Mouse (Mus musculus): ENCODE results near the gene Dapl1. TPM values are rescaled to one million over a fixed set of nuclear protein-coding genes. Genes with fewer than 3 reads are reported as not detected.

The Dapl1 gene
- polyA plus RNA-seq, 1 experiment from 2014 or later, result 1.2 TPM

- Histone ChIP-seq H3K4me1 (replicated peaks) (peaks cover 5% of the 10 kb centered on the region; the same call in 1 of the 2 replicates), H3K27ac (replicated peaks) (no peak overlapping the region), H3K4me2 (no peak overlapping the region), H3K36me3 (no peaks in the 10 kb centered on the region), H3K27me3 (no peaks in the 10 kb centered on the region), H3K9me3 (no peaks in the 10 kb centered on the region), H3K4me3 (no peak overlapping the region), H3K9ac (no peak overlapping the region)
- no peak for ATAC-seq (ENCODE audit: low FRiP score, low read depth)
- WGBS, result 21% methylated on average over 9 of the region's 9 CpGs
Observed at GRCm38 (mm10) chr2:59543543-59544065, 59.2 kb downstream of the Dapl1 start.

GRCm38 (mm10) chr2:59544237-59544909, 59.9 kb downstream of the Dapl1 start:
- no peak for ATAC-seq (ENCODE audit: low FRiP score, low read depth)
- 29% methylated on average over 13 of the region's 13 CpGs for WGBS

GRCm38 (mm10) chr2:59545001-59545400, 60.5 kb downstream of the Dapl1 start:
- Histone ChIP-seq H3K36me3 (no peaks in the 10 kb centered on the region), H3K4me3 (no peak overlapping the region), H3K9ac (no peak overlapping the region), H3K4me1 (replicated peaks) (peaks cover 5% of the 10 kb centered on the region; the same call in 1 of the 2 replicates), H3K4me2 (no peak overlapping the region), H3K27me3 (no peaks in the 10 kb centered on the region), H3K9me3 (no peaks in the 10 kb centered on the region), H3K27ac (replicated peaks) (no peak overlapping the region)
- no peak for ATAC-seq (ENCODE audit: low FRiP score, low read depth)
- 35% methylated on average over 7 of the region's 7 CpGs for WGBS

More at GRCm38 (mm10) chr2:59544237-59544909, 59.9 kb downstream of the Dapl1 start:
- H3K36me3 ChIP-seq, result no peaks in the 10 kb centered on the region
- no peak overlapping the region for H3K4me2 ChIP-seq
- no peak overlapping the region for H3K9ac ChIP-seq
- H3K4me1 ChIP-seq (replicated peaks), result peaks cover 5% of the 10 kb centered on the region; the same call in 1 of the 2 replicates
- no peaks in the 10 kb centered on the region for H3K9me3 ChIP-seq
- no peaks in the 10 kb centered on the region for H3K27me3 ChIP-seq
- no peak overlapping the region for H3K27ac ChIP-seq (replicated peaks)
- H3K4me3 ChIP-seq, result no peak overlapping the region

GRCm38 (mm10) chr2:59547369-59548099, 63.1 kb downstream of the Dapl1 start:
- no peaks in the 10 kb centered on the region for H3K27me3 ChIP-seq
- WGBS, result 93% methylated on average over 8 of the region's 8 CpGs
- H3K4me1 ChIP-seq (replicated peaks), result peaks cover 5% of the 10 kb centered on the region; the same call in 1 of the 2 replicates
- H3K9me3 ChIP-seq, result no peaks in the 10 kb centered on the region
- ATAC-seq (ENCODE audit: low FRiP score, low read depth), result no peak
- no peak overlapping the region for H3K27ac ChIP-seq (replicated peaks)
- no peak overlapping the region for H3K4me2 ChIP-seq
- no peaks in the 10 kb centered on the region for H3K36me3 ChIP-seq
- H3K9ac ChIP-seq, result no peak overlapping the region
- no peak overlapping the region for H3K4me3 ChIP-seq

GRCm38 (mm10) chr2:59552784-59553183, 68.3 kb downstream of the Dapl1 start:
- no peak for ATAC-seq (ENCODE audit: low FRiP score, low read depth)
- 41% methylated on average over 1 of the region's 1 CpGs for WGBS
- H3K9ac ChIP-seq, result no peak overlapping the region
- H3K27me3 ChIP-seq, result no peaks in the 10 kb centered on the region
- H3K36me3 ChIP-seq, result no peaks in the 10 kb centered on the region
- H3K4me1 ChIP-seq (replicated peaks), result no peaks in the 10 kb centered on the region
- no peak overlapping the region for H3K27ac ChIP-seq (replicated peaks)
- no peak overlapping the region for H3K4me2 ChIP-seq
- H3K9me3 ChIP-seq, result no peaks in the 10 kb centered on the region
- no peak overlapping the region for H3K4me3 ChIP-seq

GRCm38 (mm10) chr2:59554373-59554940, 70.0 kb downstream of the Dapl1 start:
- no peaks in the 10 kb centered on the region for H3K36me3 ChIP-seq
- no peak overlapping the region for H3K4me2 ChIP-seq
- H3K27ac ChIP-seq (replicated peaks), result no peak overlapping the region
- no peak overlapping the region for H3K9ac ChIP-seq
- WGBS, result 94% methylated on average over 2 of the region's 2 CpGs
- H3K9me3 ChIP-seq, result no peaks in the 10 kb centered on the region
- no peak for ATAC-seq (ENCODE audit: low FRiP score, low read depth)
- no peaks in the 10 kb centered on the region for H3K4me1 ChIP-seq (replicated peaks)
- H3K27me3 ChIP-seq, result no peaks in the 10 kb centered on the region
- H3K4me3 ChIP-seq, result no peak overlapping the region

Other genes with a start within 250 kb of the Dapl1 start
- gene Tanc1, start 127.4 kb downstream of the Dapl1 start, polyA plus RNA-seq (2015; fragmentation: Nextera tagmentation; extraction: Ambion mirVana), result 8.0 and 8.5 TPM in 2 replicates